Mouse (Mus musculus): Measurements from ENCODE around the gene Zswim8. TPM values are rescaled to one million over a fixed set of nuclear protein-coding genes. Genes with fewer than 3 reads are reported as not detected.
A peak's percentile ranks its signal among the peaks of the same experiment; 100 is the strongest.

Zswim8 gene
- polyA plus RNA-seq, 1 experiment = not detected

GRCm38 (mm10) chr14:20749494-20750051 is 42.2 kb downstream of the Zswim8 start:
- Histone ChIP-seq H3K4me1 (ENCODE audit: control insufficient read depth, insufficient read depth, low read length) (peaks cover 8% of the 10 kb centered on the region), H3K27ac (ENCODE audit: insufficient read depth, low read depth, low read length) (peak overlapping the region; percentile 63), H3K4me3 (ENCODE audit: insufficient read depth, low read depth, low read length) (no peak overlapping the region)
- TF ChIP-seq CTCF (IDR thresholded peaks at IDR 0.05; ENCODE audit: insufficient read depth, low read depth, low read length) (no peak), POLR2A (IDR thresholded peaks at IDR 0.05; ENCODE audit: insufficient read depth, low read depth, low read length) (no peak)
- WGBS = 77% methylated on average over 4 of the region's 4 CpGs

GRCm38 (mm10) chr14:20750503-20750902 is 43.2 kb downstream of the Zswim8 start:
- Histone ChIP-seq H3K4me1 (ENCODE audit: control insufficient read depth, insufficient read depth, low read length) (peaks cover 8% of the 10 kb centered on the region), H3K27ac (ENCODE audit: insufficient read depth, low read depth, low read length) (no peak overlapping the region), H3K4me3 (ENCODE audit: insufficient read depth, low read depth, low read length) (no peak overlapping the region)
- TF ChIP-seq CTCF (IDR thresholded peaks at IDR 0.05; ENCODE audit: insufficient read depth, low read depth, low read length) (no peak), POLR2A (IDR thresholded peaks at IDR 0.05; ENCODE audit: insufficient read depth, low read depth, low read length) (no peak)
- 91% methylated on average over 5 of the region's 5 CpGs for WGBS

GRCm38 (mm10) chr14:20753792-20754191 is 46.4 kb downstream of the Zswim8 start:
- no peak overlapping the region for H3K4me3 ChIP-seq (ENCODE audit: insufficient read depth, low read depth, low read length)
- TF ChIP-seq CTCF (IDR thresholded peaks at IDR 0.05; ENCODE audit: insufficient read depth, low read depth, low read length) = no peak
- TF ChIP-seq POLR2A (IDR thresholded peaks at IDR 0.05; ENCODE audit: insufficient read depth, low read depth, low read length) = no peak
- WGBS = 91% methylated on average over 3 of the region's 3 CpGs
- peaks cover 6% of the 10 kb centered on the region for H3K4me1 ChIP-seq (ENCODE audit: control insufficient read depth, insufficient read depth, low read length)
- H3K27ac ChIP-seq (ENCODE audit: insufficient read depth, low read depth, low read length) = no peak overlapping the region

- Histone ChIP-seq H3K4me3 (ENCODE audit: insufficient read depth, low read depth, low read length) (no peak overlapping the region), H3K4me1 (ENCODE audit: control insufficient read depth, insufficient read depth, low read length) (peaks cover 9% of the 10 kb centered on the region), H3K27ac (ENCODE audit: insufficient read depth, low read depth, low read length) (no peak overlapping the region)
- WGBS = 73% methylated on average over 22 of the region's 22 CpGs
- TF ChIP-seq CTCF (IDR thresholded peaks at IDR 0.05; ENCODE audit: insufficient read depth, low read depth, low read length) = no peak
- TF ChIP-seq POLR2A (IDR thresholded peaks at IDR 0.05; ENCODE audit: insufficient read depth, low read depth, low read length) = no peak
Measured at GRCm38 (mm10) chr14:20757370-20757907, 50.1 kb downstream of the Zswim8 start.

GRCm38 (mm10) chr14:20758768-20759435 is 51.5 kb downstream of the Zswim8 start:
- Histone ChIP-seq H3K27ac (ENCODE audit: insufficient read depth, low read depth, low read length) (no peak overlapping the region), H3K4me1 (ENCODE audit: control insufficient read depth, insufficient read depth, low read length) (peaks cover 9% of the 10 kb centered on the region), H3K4me3 (ENCODE audit: insufficient read depth, low read depth, low read length) (no peak overlapping the region)
- WGBS = 77% methylated on average over 8 of the region's 8 CpGs
- TF ChIP-seq CTCF (IDR thresholded peaks at IDR 0.05; ENCODE audit: insufficient read depth, low read depth, low read length) = no peak
- TF ChIP-seq POLR2A (IDR thresholded peaks at IDR 0.05; ENCODE audit: insufficient read depth, low read depth, low read length) = no peak

GRCm38 (mm10) chr14:20764942-20765341 is 57.6 kb downstream of the Zswim8 start:
- Histone ChIP-seq H3K4me1 (ENCODE audit: control insufficient read depth, insufficient read depth, low read length) (peaks cover 15% of the 10 kb centered on the region), H3K27ac (ENCODE audit: insufficient read depth, low read depth, low read length) (0 out of 2 replicates have a peak overlapping the region, but pooled peaks have one; percentile 34), H3K4me3 (ENCODE audit: insufficient read depth, low read depth, low read length) (no peak overlapping the region)
- TF ChIP-seq CTCF (IDR thresholded peaks at IDR 0.05; ENCODE audit: insufficient read depth, low read depth, low read length) (no peak), POLR2A (IDR thresholded peaks at IDR 0.05; ENCODE audit: insufficient read depth, low read depth, low read length) (no peak)
- 93% methylated on average over 5 of the region's 5 CpGs for WGBS

GRCm38 (mm10) chr14:20765642-20766258 is 58.4 kb downstream of the Zswim8 start:
- peaks cover 15% of the 10 kb centered on the region for H3K4me1 ChIP-seq (ENCODE audit: control insufficient read depth, insufficient read depth, low read length)
- WGBS = 16% methylated on average over 12 of the region's 12 CpGs
- H3K4me3 ChIP-seq (ENCODE audit: insufficient read depth, low read depth, low read length) = no peak overlapping the region
- TF ChIP-seq POLR2A (IDR thresholded peaks at IDR 0.05; ENCODE audit: insufficient read depth, low read depth, low read length) (no peak), CTCF (IDR thresholded peaks at IDR 0.05; ENCODE audit: insufficient read depth, low read depth, low read length) (peak; percentile 98)
- H3K27ac ChIP-seq (ENCODE audit: insufficient read depth, low read depth, low read length) = peak overlapping the region; percentile 34

GRCm38 (mm10) chr14:20767936-20768335 is 60.6 kb downstream of the Zswim8 start:
- H3K4me1 ChIP-seq (ENCODE audit: control insufficient read depth, insufficient read depth, low read length) = peaks cover 18% of the 10 kb centered on the region
- H3K27ac ChIP-seq (ENCODE audit: insufficient read depth, low read depth, low read length) = no peak overlapping the region
- 90% methylated on average over 7 of the region's 7 CpGs for WGBS
- TF ChIP-seq CTCF (IDR thresholded peaks at IDR 0.05; ENCODE audit: insufficient read depth, low read depth, low read length) (no peak), POLR2A (IDR thresholded peaks at IDR 0.05; ENCODE audit: insufficient read depth, low read depth, low read length) (no peak)
- H3K4me3 ChIP-seq (ENCODE audit: insufficient read depth, low read depth, low read length) = no peak overlapping the region

GRCm38 (mm10) chr14:20768581-20768980 is 61.2 kb downstream of the Zswim8 start:
- 32% methylated on average over 5 of the region's 5 CpGs for WGBS
- H3K4me1 ChIP-seq (ENCODE audit: control insufficient read depth, insufficient read depth, low read length) = peaks cover 23% of the 10 kb centered on the region
- no peak overlapping the region for H3K4me3 ChIP-seq (ENCODE audit: insufficient read depth, low read depth, low read length)
- no peak overlapping the region for H3K27ac ChIP-seq (ENCODE audit: insufficient read depth, low read depth, low read length)
- TF ChIP-seq CTCF (IDR thresholded peaks at IDR 0.05; ENCODE audit: insufficient read depth, low read depth, low read length) (no peak), POLR2A (IDR thresholded peaks at IDR 0.05; ENCODE audit: insufficient read depth, low read depth, low read length) (no peak)
